Mouse (Mus musculus) lung, embryonic 16.5 days (tissue): ENCODE results near the gene Pagr1b. TPM values are rescaled to one million over a fixed set of nuclear protein-coding genes. Genes with fewer than 3 reads are reported as not detected.
A peak's percentile ranks its signal among the peaks of the same experiment; 100 is the strongest.

Experiments used
- ATAC-seq: fragments of 200-750 bp; cut with Nextera tagmentation; 2 replicates; pipeline ENCODE4 v1.8.0; 2017; ENCODE audit warnings: low read depth, mild to moderate bottlenecking, moderate library complexity
- H3K27ac ChIP-seq: fragments of 300-500 bp; sonication (generic); 2 replicates; pipeline ENCODE4 v1.5.1; 2014; ENCODE audit warnings: mild to moderate bottlenecking, control low read depth, low read length
- H3K27me3 ChIP-seq: fragments of 300-500 bp; sonication (generic); 2 replicates; pipeline ENCODE4 v1.6.1; 2014; ENCODE audit warnings: low read depth, low read length, mixed read lengths; ENCODE audit not compliant: control insufficient read depth, insufficient read depth
- H3K36me3 ChIP-seq: fragments of 300-500 bp; sonication (generic); 2 replicates; pipeline ENCODE4 v1.6.1; 2014; ENCODE audit warnings: low read length; ENCODE audit not compliant: control insufficient read depth, insufficient read depth
- H3K4me1 ChIP-seq: fragments of 300-500 bp; sonication (generic); replicated peaks from 2 replicates; pipeline ENCODE4 v1.6.1; 2014; ENCODE audit warnings: low read length, mixed read lengths; ENCODE audit not compliant: control insufficient read depth, insufficient read depth
- H3K4me2 ChIP-seq: fragments of 300-500 bp; sonication (generic); 2 replicates; pipeline ENCODE4 v1.6.1; 2014; ENCODE audit warnings: low read depth, low read length, control low read depth
- H3K4me3 ChIP-seq: fragments of 300-500 bp; sonication (generic); 2 replicates; pipeline ENCODE4 v1.5.1; 2014; ENCODE audit warnings: mild to moderate bottlenecking, low read length, control low read depth
- H3K9ac ChIP-seq: fragments of 300-500 bp; sonication (generic); 2 replicates; pipeline ENCODE4 v1.6.1; 2014; ENCODE audit warnings: low read length, control low read depth
- H3K9me3 ChIP-seq: fragments of 300-500 bp; sonication (generic); 2 replicates; pipeline ENCODE4 v1.6.1; 2016; ENCODE audit warnings: low read length; ENCODE audit not compliant: control insufficient read depth
- WGBS: fragments of 180-500 bp; shearing (Covaris S2); extraction: QIAGEN DNeasy Blood & Tissue Kit; methylation state at CpG from one replicate; pipeline ENCODE4 v1.1.7; 2014; 5-methylcytosine and 5-hydroxymethylcytosine counted together
- polyA plus RNA-seq: library from polyadenylated mRNA; unstranded; fragments of >200 nt; fragmentation: Nextera tagmentation; extraction: Ambion mirVana; gene quantifications from 2 replicates; pipeline ENCODE4 v1.2.1, GENCODE M21; 2015

Pagr1b gene
- polyA plus RNA-seq, 1 experiment from 2014 or later = 0.62 TPM

- 0% methylated on average over 9 of the region's 48 CpGs for WGBS
- ATAC-seq = peak; percentile 29
Measured at GRCm38 (mm10) chr7:127026161-127026600, 9.9 kb upstream of the Pagr1b start.

GRCm38 (mm10) chr7:127025556-127026160, 9.4 kb upstream of the Pagr1b start:
- ATAC-seq = no peak
- H3K9me3 ChIP-seq = no peaks in the 10 kb centered on the region
- 0% methylated on average over 53 of the region's 65 CpGs for WGBS
- no peaks in the 10 kb centered on the region for H3K27me3 ChIP-seq
- H3K36me3 ChIP-seq = peaks cover 33% of the 10 kb centered on the region
- peak overlapping the region; percentile 94 for H3K4me3 ChIP-seq
- peak overlapping the region; percentile 99 for H3K9ac ChIP-seq
- H3K27ac ChIP-seq = peak overlapping the region; percentile 99
- peaks cover 42% of the 10 kb centered on the region for H3K4me1 ChIP-seq
- H3K4me2 ChIP-seq = peak overlapping the region; percentile 96

More at GRCm38 (mm10) chr7:127026161-127026600, 9.9 kb upstream of the Pagr1b start:
- H3K27me3 ChIP-seq = no peaks in the 10 kb centered on the region
- no peaks in the 10 kb centered on the region for H3K9me3 ChIP-seq
- H3K27ac ChIP-seq = peak overlapping the region; percentile 99
- H3K4me3 ChIP-seq = peak overlapping the region; percentile 94
- peak overlapping the region; percentile 99 for H3K9ac ChIP-seq
- H3K36me3 ChIP-seq = peaks cover 38% of the 10 kb centered on the region
- peaks cover 39% of the 10 kb centered on the region for H3K4me1 ChIP-seq
- H3K4me2 ChIP-seq = peak overlapping the region; percentile 96

- H3K4me1 ChIP-seq = peaks cover 49% of the 10 kb centered on the region
- peak overlapping the region; percentile 99 for H3K27ac ChIP-seq
- H3K36me3 ChIP-seq = peaks cover 26% of the 10 kb centered on the region
- H3K9ac ChIP-seq = peak overlapping the region; percentile 99
- under 1% methylated on average over 30 of the region's 30 CpGs for WGBS
- H3K9me3 ChIP-seq = no peaks in the 10 kb centered on the region
- peak overlapping the region; percentile 96 for H3K4me2 ChIP-seq
- peak overlapping the region; percentile 94 for H3K4me3 ChIP-seq
- ATAC-seq = peak; percentile 20
- H3K27me3 ChIP-seq = no peaks in the 10 kb centered on the region
Measured at GRCm38 (mm10) chr7:127024755-127025555, 8.7 kb upstream of the Pagr1b start.

- Histone ChIP-seq H3K36me3 (peaks cover 23% of the 10 kb centered on the region), H3K9ac (peak overlapping the region; percentile 99), H3K4me2 (peak overlapping the region; percentile 96), H3K4me1 (peaks cover 55% of the 10 kb centered on the region), H3K27ac (peak overlapping the region; percentile 99), H3K9me3 (no peaks in the 10 kb centered on the region), H3K4me3 (peak overlapping the region; percentile 94), H3K27me3 (no peaks in the 10 kb centered on the region)
- WGBS = 10% methylated on average over 19 of the region's 19 CpGs
- ATAC-seq = no peak
Measured at GRCm38 (mm10) chr7:127023896-127024690, 7.8 kb upstream of the Pagr1b start.

GRCm38 (mm10) chr7:127023272-127023691, 7.0 kb upstream of the Pagr1b start:
- no peak for ATAC-seq
- 73% methylated on average over 13 of the region's 13 CpGs for WGBS
- Histone ChIP-seq H3K9ac (peak overlapping the region; percentile 99), H3K9me3 (no peaks in the 10 kb centered on the region), H3K4me2 (peak overlapping the region; percentile 96), H3K27me3 (no peaks in the 10 kb centered on the region), H3K27ac (0 out of 2 replicates have a peak overlapping the region, but pooled peaks have one; percentile 27), H3K36me3 (peaks cover 22% of the 10 kb centered on the region), H3K4me1 (peaks cover 62% of the 10 kb centered on the region), H3K4me3 (peak overlapping the region; percentile 94)

GRCm38 (mm10) chr7:127022528-127023271, 6.4 kb upstream of the Pagr1b start:
- Histone ChIP-seq H3K9me3 (no peaks in the 10 kb centered on the region), H3K4me1 (peaks cover 62% of the 10 kb centered on the region), H3K27me3 (no peaks in the 10 kb centered on the region), H3K36me3 (peaks cover 22% of the 10 kb centered on the region), H3K9ac (peak overlapping the region; percentile 99), H3K27ac (no peak overlapping the region), H3K4me3 (peak overlapping the region; percentile 94; the same call in 1 of the 2 replicates), H3K4me2 (peak overlapping the region; percentile 96)
- ATAC-seq = no peak
- 73% methylated on average over 7 of the region's 7 CpGs for WGBS

GRCm38 (mm10) chr7:127021563-127022527, 5.6 kb upstream of the Pagr1b start:
- H3K9me3 ChIP-seq = no peaks in the 10 kb centered on the region
- ATAC-seq = no peak
- no peaks in the 10 kb centered on the region for H3K27me3 ChIP-seq
- 42% methylated on average over 5 of the region's 5 CpGs for WGBS
- H3K4me2 ChIP-seq = peak overlapping the region; percentile 85
- peak overlapping the region; percentile 34 for H3K27ac ChIP-seq
- peak overlapping the region; percentile 56 for H3K4me3 ChIP-seq
- H3K36me3 ChIP-seq = peaks cover 22% of the 10 kb centered on the region
- H3K4me1 ChIP-seq = peaks cover 62% of the 10 kb centered on the region
- H3K9ac ChIP-seq = peak overlapping the region; percentile 70
